Mouse (Mus musculus) bone marrow, adult 2 months (tissue): Measurements from ENCODE around the gene Ndufc1.
"Not testable (repeated sequence)": the region's sequence is repeated elsewhere in the genome, so short reads cannot be mapped to it uniquely, and the experiment has no call there.

ENCODE experiments used
- CTCF ChIP-seq: fragments of 200-500 bp; IDR thresholded peaks from 2 replicates; pipeline ENCODE4 v1.5.1; 2011; ENCODE audit warnings: low read length, control low read depth; ENCODE audit not compliant: control insufficient read depth, insufficient read depth
- POLR2A ChIP-seq: fragments of 200-500 bp; IDR thresholded peaks from 2 replicates; pipeline ENCODE4 v1.6.1; 2011; ENCODE audit warnings: low read depth, mild to moderate bottlenecking, control low read depth, low read length, borderline replicate concordance; ENCODE audit not compliant: control insufficient read depth

GRCm38 (mm10) chr3:51402054-51402453 is 6.7 kb downstream of the Ndufc1 start:
- not testable (repeated sequence) for TF ChIP-seq CTCF, POLR2A
